Mouse (Mus musculus): ENCODE data around the gene Guca2a.

The Guca2a gene

DNA sequence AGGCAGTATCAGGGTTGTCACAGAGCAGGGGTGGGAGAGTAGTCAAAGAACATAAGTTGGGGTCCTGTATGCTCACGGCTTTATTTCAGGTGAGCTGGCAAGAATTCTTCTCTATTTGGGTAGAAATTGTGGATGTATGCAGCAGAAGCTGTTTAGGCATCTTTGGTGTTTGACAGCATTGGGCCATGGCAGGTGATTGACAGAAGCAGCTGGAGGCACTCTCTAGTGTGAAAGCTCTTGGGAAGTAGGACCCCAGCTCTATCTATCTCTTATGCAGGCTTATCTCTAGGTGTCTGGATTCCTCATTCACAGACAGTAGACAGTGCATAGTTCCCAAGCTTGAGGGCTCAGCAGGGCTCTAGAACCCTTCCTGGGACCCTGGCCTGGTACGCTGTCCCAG, 48.2 kb downstream of the Guca2a start:
- in situ Hi-C loops (cut with MboI; ENCODE audit: low sequenced_read_pairs) = no loop called here

All from CH12F3 (cell line).